Mouse (Mus musculus) hindbrain, embryonic 14.5 days (tissue): ENCODE measurements around the gene Afg3l1. TPM values are rescaled to one million over a fixed set of nuclear protein-coding genes. Genes with fewer than 3 reads are reported as not detected.
A peak's percentile ranks its signal among the peaks of the same experiment; 100 is the strongest.
"Not testable (repeated sequence)": the region's sequence is repeated elsewhere in the genome, so short reads cannot be mapped to it uniquely, and the experiment has no call there.

Source experiments
- ATAC-seq: fragments of 200-750 bp; cut with Nextera tagmentation; 2 replicates; pipeline ENCODE4 v1.8.0; 2017; ENCODE audit warnings: moderate number of reproducible peaks, mild to moderate bottlenecking, moderate TSS enrichment, moderate library complexity; ENCODE audit not compliant: low FRiP score
- DNase-seq: peaks from one replicate; pipeline ENCODE4 v3.0.0-alpha.2; 2015; ENCODE audit warnings: low spot score
- H3K27ac ChIP-seq: fragments of 300-500 bp; sonication (generic); 2 replicates; pipeline ENCODE4 v1.5.1; 2014; ENCODE audit warnings: mild to moderate bottlenecking, moderate library complexity
- H3K27me3 ChIP-seq: fragments of 300-500 bp; sonication (generic); 2 replicates; pipeline ENCODE4 v1.6.1; 2014; ENCODE audit warnings: mild to moderate bottlenecking, low read length, mixed read lengths; ENCODE audit not compliant: control insufficient read depth, insufficient read depth
- H3K36me3 ChIP-seq: fragments of 300-500 bp; sonication (generic); replicated peaks from 2 replicates; pipeline ENCODE4 v1.6.1; 2014; ENCODE audit not compliant: control insufficient read depth, insufficient read depth
- H3K4me1 ChIP-seq: fragments of 300-500 bp; sonication (generic); replicated peaks from 2 replicates; pipeline ENCODE4 v1.6.1; 2014; ENCODE audit warnings: antibody characterized with exemption, low read length, mixed read lengths; ENCODE audit not compliant: control insufficient read depth, insufficient read depth
- H3K4me2 ChIP-seq: fragments of 300-500 bp; sonication (generic); replicated peaks from 2 replicates; pipeline ENCODE4 v1.6.1; 2014; ENCODE audit warnings: mild to moderate bottlenecking, moderate library complexity
- H3K4me3 ChIP-seq: fragments of 300-500 bp; sonication (generic); replicated peaks from 2 replicates; pipeline ENCODE4 v1.5.1; 2014; ENCODE audit warnings: mild to moderate bottlenecking, low read length
- H3K9ac ChIP-seq: fragments of 300-500 bp; sonication (generic); 2 replicates; pipeline ENCODE4 v1.6.1; 2014
- H3K9me3 ChIP-seq: fragments of 300-500 bp; sonication (generic); 2 replicates; pipeline ENCODE4 v1.6.1; 2016; ENCODE audit warnings: low read length; ENCODE audit not compliant: control insufficient read depth
- WGBS: fragments of 180-500 bp; shearing (Covaris S2); extraction: QIAGEN DNeasy Blood & Tissue Kit; methylation state at CpG from one replicate; pipeline ENCODE4 v1.1.7; 2014; 5-methylcytosine and 5-hydroxymethylcytosine counted together
- polyA plus RNA-seq: library from polyadenylated mRNA; unstranded; fragments of >200 nt; fragmentation: Nextera tagmentation; extraction: Ambion mirVana; gene quantifications from 2 replicates; pipeline ENCODE4 v1.2.1, GENCODE M21; 2014

Gene Afg3l1
- polyA plus RNA-seq, 1 experiment from 2014 or later, result 36.5 TPM

DNA sequence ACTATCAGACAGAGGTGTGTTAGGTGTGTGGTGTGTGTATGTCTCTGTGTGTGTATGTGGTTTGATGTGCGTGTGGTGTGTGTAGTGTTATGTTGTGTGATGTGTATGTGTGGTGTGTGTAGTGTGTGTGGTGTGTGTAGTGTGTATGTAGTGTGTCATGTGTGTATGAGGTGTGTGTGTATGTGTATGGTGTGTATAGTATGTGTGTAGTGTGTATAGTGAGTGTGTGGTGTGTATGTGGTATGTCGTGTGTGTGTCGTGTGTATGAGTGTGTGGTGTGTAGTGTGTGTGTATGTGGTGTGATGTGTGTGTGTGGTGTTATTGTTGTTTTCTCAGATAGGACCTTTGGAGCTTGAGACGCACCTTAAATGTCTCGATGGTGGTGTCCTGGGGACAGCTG, 35.4 kb upstream of the Afg3l1 start:
- 86% methylated on average over 5 of the region's 5 CpGs for WGBS
- H3K27ac ChIP-seq, result peak overlapping the region; percentile 87; the same call in 1 of the 2 replicates
- peaks cover 8% of the 10 kb centered on the region for H3K4me1 ChIP-seq
- peak overlapping the region; percentile 64 for H3K4me2 ChIP-seq
- no peaks in the 10 kb centered on the region for H3K9me3 ChIP-seq
- H3K27me3 ChIP-seq, result no peaks in the 10 kb centered on the region
- DNase-seq, result no peak
- H3K9ac ChIP-seq, result peak overlapping the region; percentile 89; the same call in 1 of the 2 replicates
- H3K36me3 ChIP-seq, result no peaks in the 10 kb centered on the region
- H3K4me3 ChIP-seq, result peak overlapping the region; percentile 52; the same call in 1 of the 2 replicates
- ATAC-seq, result peak; percentile 31; the same call in 1 of the 2 replicates

DNA sequence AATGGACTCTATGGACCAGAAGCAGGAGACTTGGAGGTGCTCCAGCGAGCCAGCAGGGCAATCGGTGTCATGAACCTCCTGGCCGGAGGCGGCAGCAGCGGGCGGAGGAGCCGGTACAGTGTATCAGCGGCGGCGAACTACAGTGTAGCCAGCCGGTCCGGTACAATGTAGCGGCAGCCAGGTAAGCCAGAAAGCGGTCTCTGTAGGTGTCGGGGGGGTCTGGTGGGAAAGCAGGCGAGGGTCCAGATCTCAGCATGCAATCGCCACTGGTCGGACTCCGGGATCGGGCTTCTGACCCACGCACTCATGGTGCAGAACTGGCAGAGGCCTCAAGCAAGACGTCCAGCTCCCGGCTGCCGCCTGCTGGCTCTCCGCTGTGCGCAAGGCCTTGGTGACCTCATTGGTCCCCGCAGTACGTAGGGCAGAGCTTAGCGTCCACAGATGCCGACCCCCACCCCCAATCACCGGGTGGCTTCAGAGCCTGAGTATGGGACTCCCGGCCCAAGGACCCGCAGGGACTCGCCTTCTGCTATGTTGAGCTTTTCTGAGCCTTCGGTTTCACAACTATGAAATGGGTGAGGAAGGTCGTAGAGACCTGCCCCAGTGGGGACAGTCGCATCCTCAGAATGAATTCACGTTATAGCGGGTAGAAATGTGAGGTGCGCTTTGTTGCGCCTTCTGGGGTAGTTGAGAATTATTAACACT, 34.7 kb upstream of the Afg3l1 start:
- DNase-seq, result peak; percentile 86
- Histone ChIP-seq H3K4me3 (peak overlapping the region; percentile 52), H3K27ac (peak overlapping the region; percentile 87), H3K36me3 (no peaks in the 10 kb centered on the region), H3K9ac (peak overlapping the region; percentile 89), H3K9me3 (no peaks in the 10 kb centered on the region), H3K4me1 (peaks cover 8% of the 10 kb centered on the region), H3K27me3 (no peaks in the 10 kb centered on the region), H3K4me2 (peak overlapping the region; percentile 64)
- under 1% methylated on average over 41 of the region's 41 CpGs for WGBS
- ATAC-seq, result peak; percentile 95

DNA sequence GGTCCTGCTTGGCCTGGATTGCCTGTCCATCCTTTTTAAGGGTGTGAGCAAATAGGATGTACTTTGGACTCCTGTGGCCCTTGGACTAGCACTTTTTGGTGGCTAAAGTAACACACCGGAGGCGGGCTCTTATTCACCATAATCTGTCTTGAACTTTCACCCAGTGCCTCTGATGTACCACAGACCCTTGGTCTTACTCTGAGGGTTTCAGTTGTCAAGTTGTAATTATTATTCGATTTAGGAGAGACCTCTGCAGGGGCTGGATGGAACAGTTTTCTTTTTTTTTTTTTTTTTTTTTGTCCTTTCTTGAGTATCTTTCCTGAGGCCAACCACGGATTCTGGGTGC, 34.2 kb upstream of the Afg3l1 start:
- peak overlapping the region; percentile 89 for H3K9ac ChIP-seq
- peak overlapping the region; percentile 64 for H3K4me2 ChIP-seq
- no peaks in the 10 kb centered on the region for H3K36me3 ChIP-seq
- no peaks in the 10 kb centered on the region for H3K27me3 ChIP-seq
- peaks cover 8% of the 10 kb centered on the region for H3K4me1 ChIP-seq
- H3K9me3 ChIP-seq, result no peaks in the 10 kb centered on the region
- DNase-seq, result no peak
- 35% methylated on average over 4 of the region's 4 CpGs for WGBS
- ATAC-seq, result no peak
- H3K4me3 ChIP-seq, result peak overlapping the region; percentile 52
- H3K27ac ChIP-seq, result peak overlapping the region; percentile 87

DNA sequence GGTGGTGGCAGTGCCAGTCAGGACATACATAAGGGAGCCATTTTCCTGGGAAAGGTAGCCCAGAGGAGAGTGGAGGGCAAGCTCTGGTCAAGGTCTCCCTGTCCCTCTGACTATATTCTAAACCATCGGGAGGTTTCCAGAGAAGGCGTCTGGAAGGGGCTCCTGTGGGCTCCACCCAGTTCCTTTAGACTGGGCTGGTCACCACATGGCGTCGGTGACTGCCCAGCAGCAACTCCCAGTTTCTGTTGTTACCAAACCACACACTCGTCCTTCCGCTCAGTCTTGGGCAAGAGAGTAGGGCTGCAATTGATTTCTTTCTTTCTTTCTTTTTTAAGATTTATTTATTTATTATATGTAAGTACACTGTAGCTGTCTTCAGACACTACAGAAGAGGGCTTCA, 33.6 kb upstream of the Afg3l1 start:
- Histone ChIP-seq H3K4me3 (0 out of 2 replicates have a peak overlapping the region, but pooled peaks have one; percentile 52), H3K27me3 (no peaks in the 10 kb centered on the region), H3K9ac (no peak overlapping the region), H3K36me3 (0 out of 2 replicates have a peak, but pooled peaks cover 3% of the 10 kb centered on the region), H3K9me3 (no peaks in the 10 kb centered on the region), H3K4me2 (peak overlapping the region; percentile 64), H3K27ac (no peak overlapping the region), H3K4me1 (peaks cover 8% of the 10 kb centered on the region)
- 86% methylated on average over 6 of the region's 6 CpGs for WGBS
- DNase-seq, result no peak
- no peak for ATAC-seq

DNA sequence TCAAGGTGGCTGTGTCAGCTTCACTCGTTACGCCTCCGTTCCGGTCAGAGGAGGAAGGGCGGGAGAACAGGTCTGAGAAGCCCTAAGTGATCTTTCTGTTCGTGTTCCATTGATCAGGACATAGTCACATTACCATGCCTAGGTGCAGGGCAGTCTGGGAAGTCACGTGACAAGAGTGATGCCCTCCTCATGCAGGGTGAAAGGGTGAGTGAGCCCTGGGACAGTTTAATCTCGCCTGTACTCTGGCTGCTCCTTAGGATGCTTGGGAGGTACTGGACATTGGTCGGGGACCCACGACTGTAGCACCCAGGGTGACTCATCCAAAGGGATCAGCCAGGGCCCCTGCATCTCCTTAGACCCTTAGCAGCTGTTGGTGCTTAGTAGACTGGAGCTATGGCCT, 31.7 kb upstream of the Afg3l1 start:
- WGBS, result 92% methylated on average over 10 of the region's 10 CpGs
- Histone ChIP-seq H3K27ac (no peak overlapping the region), H3K9ac (no peak overlapping the region), H3K4me1 (peaks cover 8% of the 10 kb centered on the region), H3K36me3 (peaks cover 19% of the 10 kb centered on the region), H3K27me3 (no peaks in the 10 kb centered on the region), H3K9me3 (no peaks in the 10 kb centered on the region), H3K4me3 (no peak overlapping the region), H3K4me2 (no peak overlapping the region)
- DNase-seq (no peak), ATAC-seq (no peak)

DNA sequence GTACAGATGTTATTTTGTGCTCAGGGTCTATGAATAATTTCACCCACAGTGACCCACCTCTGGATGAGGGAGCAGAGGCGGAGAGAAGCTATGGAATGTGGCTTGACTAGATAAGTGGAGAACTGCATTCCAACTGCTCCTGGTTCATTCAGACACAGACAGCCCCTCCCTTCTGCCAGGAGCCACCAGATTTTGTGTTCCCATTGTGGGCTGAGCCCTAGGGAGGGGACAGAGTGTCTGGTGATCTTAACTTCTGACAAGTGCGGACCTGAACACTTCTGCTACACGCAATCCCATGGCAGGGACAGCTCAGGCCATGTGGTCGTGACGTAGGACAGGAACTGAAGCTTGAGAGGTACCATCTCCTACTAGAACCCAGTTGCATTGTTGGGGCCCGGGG, 30.9 kb upstream of the Afg3l1 start:
- Histone ChIP-seq H3K4me2 (no peak overlapping the region), H3K9me3 (no peaks in the 10 kb centered on the region), H3K36me3 (peaks cover 27% of the 10 kb centered on the region), H3K27ac (no peak overlapping the region), H3K4me1 (peaks cover 8% of the 10 kb centered on the region), H3K27me3 (no peaks in the 10 kb centered on the region), H3K4me3 (no peak overlapping the region), H3K9ac (no peak overlapping the region)
- DNase-seq (no peak), ATAC-seq (no peak)
- WGBS, result 89% methylated on average over 6 of the region's 6 CpGs

DNA sequence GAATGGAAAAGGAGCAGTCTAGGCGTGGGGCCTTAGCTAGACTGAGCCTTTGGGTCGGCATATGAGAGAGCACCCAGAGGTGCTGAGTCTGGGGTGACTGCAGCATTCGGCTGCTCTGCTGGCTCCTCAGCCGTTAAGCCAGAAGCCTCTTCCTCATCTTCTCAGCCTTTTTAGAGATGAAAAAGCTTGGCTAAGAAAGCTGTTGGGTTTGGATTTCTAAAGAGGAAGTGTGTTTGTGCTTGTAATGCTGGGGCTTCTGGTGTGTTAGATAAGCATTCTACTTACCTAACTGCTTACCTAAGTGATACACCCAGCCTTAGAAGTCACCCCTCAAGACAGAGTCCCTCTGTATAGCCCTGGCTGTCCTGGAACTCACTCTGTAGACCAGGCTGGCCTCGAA, 26.9 kb upstream of the Afg3l1 start:
- H3K9ac ChIP-seq, result no peak overlapping the region
- 92% methylated on average over 5 of the region's 5 CpGs for WGBS
- H3K27ac ChIP-seq, result no peak overlapping the region
- H3K4me2 ChIP-seq, result no peak overlapping the region
- H3K27me3 ChIP-seq, result no peaks in the 10 kb centered on the region
- peaks cover 67% of the 10 kb centered on the region for H3K36me3 ChIP-seq
- no peak for ATAC-seq
- no peaks in the 10 kb centered on the region for H3K4me1 ChIP-seq
- H3K9me3 ChIP-seq, result no peaks in the 10 kb centered on the region
- DNase-seq, result no peak
- H3K4me3 ChIP-seq, result no peak overlapping the region

DNA sequence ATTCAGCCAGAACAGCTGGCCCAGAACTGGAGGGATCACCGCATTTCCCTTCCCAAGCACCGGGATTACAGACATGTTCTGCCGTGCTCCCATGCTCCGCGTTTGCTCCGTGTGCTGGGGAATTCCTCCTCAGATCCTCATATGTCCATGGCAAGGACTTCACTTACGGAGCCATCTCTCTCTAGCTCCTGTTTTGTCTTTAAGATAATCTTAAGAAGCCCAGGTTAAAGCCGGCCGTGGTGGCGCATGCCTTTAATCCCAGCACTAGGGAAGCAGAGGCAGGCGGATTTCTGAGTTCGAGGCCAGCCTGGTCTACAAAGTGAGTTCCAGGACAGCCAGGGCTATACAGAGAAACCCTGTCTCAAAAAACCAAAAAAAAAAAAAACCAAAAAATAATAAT, 26.0 kb upstream of the Afg3l1 start:
- 94% methylated on average over 12 of the region's 12 CpGs for WGBS
- H3K9me3 ChIP-seq, H3K4me1 ChIP-seq, ATAC-seq, H3K27me3 ChIP-seq, DNase-seq, H3K4me2 ChIP-seq, H3K4me3 ChIP-seq, H3K9ac ChIP-seq, H3K27ac ChIP-seq: not testable (repeated sequence)
- H3K36me3 ChIP-seq, result peaks cover 76% of the 10 kb centered on the region

DNA sequence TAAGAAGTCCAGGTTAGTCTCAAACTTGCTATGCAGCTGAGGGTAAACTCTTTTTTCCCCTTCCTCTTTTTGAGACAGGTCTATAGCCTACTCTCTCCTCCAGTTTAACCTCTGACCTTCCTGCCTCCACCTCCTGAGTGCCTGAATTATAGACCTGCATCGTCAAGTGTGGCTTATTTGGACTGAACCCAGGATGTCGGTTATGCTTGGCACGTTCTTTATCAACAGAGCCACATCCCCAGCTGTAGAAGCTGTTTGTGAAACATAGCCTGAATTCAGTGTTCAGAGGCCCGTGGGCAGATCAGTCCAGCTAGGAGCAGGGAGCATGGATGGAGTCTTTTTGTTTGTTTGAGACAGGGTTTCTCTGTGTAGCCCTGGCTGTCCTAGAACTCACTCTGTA, 25.6 kb upstream of the Afg3l1 start:
- 94% methylated on average over 4 of the region's 4 CpGs for WGBS
- Histone ChIP-seq H3K4me2 (no peak overlapping the region), H3K36me3 (peaks cover 80% of the 10 kb centered on the region), H3K27ac (no peak overlapping the region), H3K4me1 (no peaks in the 10 kb centered on the region), H3K27me3 (no peaks in the 10 kb centered on the region), H3K9ac (no peak overlapping the region), H3K9me3 (no peaks in the 10 kb centered on the region), H3K4me3 (no peak overlapping the region)
- no peak for ATAC-seq
- DNase-seq, result no peak

DNA sequence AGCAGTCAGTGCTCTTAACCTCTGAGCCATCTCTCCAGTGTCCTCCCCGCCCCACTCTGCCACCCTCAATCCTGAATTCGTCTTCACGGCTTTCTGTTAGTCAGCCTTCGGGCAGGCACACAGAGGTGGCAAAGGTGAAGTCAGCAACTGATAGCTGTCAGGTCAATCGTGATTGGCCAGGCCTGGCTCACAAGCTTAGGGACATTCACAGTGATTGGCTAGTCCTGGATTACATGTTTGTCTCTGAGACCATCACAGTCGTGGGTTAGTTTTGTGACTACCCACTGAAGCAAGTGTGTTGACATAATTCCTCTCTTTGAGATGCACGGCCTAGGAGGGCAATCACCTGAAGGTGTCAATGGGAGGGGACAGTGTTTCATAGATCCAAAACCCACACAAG, 24.4 kb upstream of the Afg3l1 start:
- Histone ChIP-seq H3K9ac (no peak overlapping the region), H3K36me3 (peaks cover 92% of the 10 kb centered on the region), H3K4me2 (no peak overlapping the region), H3K4me3 (no peak overlapping the region), H3K27ac (no peak overlapping the region), H3K27me3 (no peaks in the 10 kb centered on the region), H3K4me1 (no peaks in the 10 kb centered on the region), H3K9me3 (no peaks in the 10 kb centered on the region)
- no peak for DNase-seq
- ATAC-seq, result no peak
- 84% methylated on average over 7 of the region's 7 CpGs for WGBS
